Mouse (Mus musculus): ENCODE measurements around the gene Vti1b.

The Vti1b gene

GRCm38 (mm10) chr12:79172019-79172941, at the start of gene Vti1b:
TSS of gene Vti1b (minus strand) at chr12:79172667.
- TF ChIP-seq GATA4 (IDR thresholded peaks at IDR 0.05; ENCODE audit: insufficient replicate concordance, low read length): peak; percentile 22; the same call in 1 of the 2 replicates

- TF ChIP-seq GATA4 (IDR thresholded peaks at IDR 0.05; ENCODE audit: insufficient replicate concordance, low read length): no peak
Observed at GRCm38 (mm10) chr12:79217511-79217910, 45.0 kb upstream of the Vti1b start.

- TF ChIP-seq GATA4 (IDR thresholded peaks at IDR 0.05; ENCODE audit: insufficient replicate concordance, low read length): no peak
Observed at GRCm38 (mm10) chr12:79211447-79211846, 39.0 kb upstream of the Vti1b start.

- TF ChIP-seq GATA4 (IDR thresholded peaks at IDR 0.05; ENCODE audit: insufficient replicate concordance, low read length): no peak
Observed at GRCm38 (mm10) chr12:79208703-79209464, 36.4 kb upstream of the Vti1b start, which contains the start of gene Rdh12. TSS of gene Rdh12 (plus strand) at chr12:79208914.

GRCm38 (mm10) chr12:79201882-79202281, 29.4 kb upstream of the Vti1b start:
- TF ChIP-seq GATA4 (IDR thresholded peaks at IDR 0.05; ENCODE audit: insufficient replicate concordance, low read length): no peak

GRCm38 (mm10) chr12:79197105-79197504, 24.6 kb upstream of the Vti1b start:
- no peak for TF ChIP-seq GATA4 (IDR thresholded peaks at IDR 0.05; ENCODE audit: insufficient replicate concordance, low read length)

- TF ChIP-seq GATA4 (IDR thresholded peaks at IDR 0.05; ENCODE audit: insufficient replicate concordance, low read length): no peak
Observed at GRCm38 (mm10) chr12:79193441-79193840, 21.0 kb upstream of the Vti1b start.

- TF ChIP-seq GATA4 (IDR thresholded peaks at IDR 0.05; ENCODE audit: insufficient replicate concordance, low read length): no peak
Observed at GRCm38 (mm10) chr12:79192193-79192592, 19.7 kb upstream of the Vti1b start, which contains the start of gene Rdh11. TSS of gene Rdh11 (minus strand) at chr12:79192293.

- no peak for TF ChIP-seq GATA4 (IDR thresholded peaks at IDR 0.05; ENCODE audit: insufficient replicate concordance, low read length)
Observed at GRCm38 (mm10) chr12:79191701-79192100, 19.2 kb upstream of the Vti1b start.

GRCm38 (mm10) chr12:79190931-79191673, 18.6 kb upstream of the Vti1b start:
- no peak; the same call in 1 of the 2 replicates for TF ChIP-seq GATA4 (IDR thresholded peaks at IDR 0.05; ENCODE audit: insufficient replicate concordance, low read length)

- no peak for TF ChIP-seq GATA4 (IDR thresholded peaks at IDR 0.05; ENCODE audit: insufficient replicate concordance, low read length)
Observed at GRCm38 (mm10) chr12:79175998-79176397, 3.5 kb upstream of the Vti1b start.

GRCm38 (mm10) chr12:79173721-79174120, 1.3 kb upstream of the Vti1b start:
- peak; percentile 56; the same call in 1 of the 2 replicates for TF ChIP-seq GATA4 (IDR thresholded peaks at IDR 0.05; ENCODE audit: insufficient replicate concordance, low read length)

GRCm38 (mm10) chr12:79171269-79171995, 1.0 kb downstream of the Vti1b start:
- TF ChIP-seq GATA4 (IDR thresholded peaks at IDR 0.05; ENCODE audit: insufficient replicate concordance, low read length): no peak

GRCm38 (mm10) chr12:79170421-79170820, 2.0 kb downstream of the Vti1b start:
- no peak for TF ChIP-seq GATA4 (IDR thresholded peaks at IDR 0.05; ENCODE audit: insufficient replicate concordance, low read length)

All from liver, adult (tissue).